In the genomic region with DNA sequence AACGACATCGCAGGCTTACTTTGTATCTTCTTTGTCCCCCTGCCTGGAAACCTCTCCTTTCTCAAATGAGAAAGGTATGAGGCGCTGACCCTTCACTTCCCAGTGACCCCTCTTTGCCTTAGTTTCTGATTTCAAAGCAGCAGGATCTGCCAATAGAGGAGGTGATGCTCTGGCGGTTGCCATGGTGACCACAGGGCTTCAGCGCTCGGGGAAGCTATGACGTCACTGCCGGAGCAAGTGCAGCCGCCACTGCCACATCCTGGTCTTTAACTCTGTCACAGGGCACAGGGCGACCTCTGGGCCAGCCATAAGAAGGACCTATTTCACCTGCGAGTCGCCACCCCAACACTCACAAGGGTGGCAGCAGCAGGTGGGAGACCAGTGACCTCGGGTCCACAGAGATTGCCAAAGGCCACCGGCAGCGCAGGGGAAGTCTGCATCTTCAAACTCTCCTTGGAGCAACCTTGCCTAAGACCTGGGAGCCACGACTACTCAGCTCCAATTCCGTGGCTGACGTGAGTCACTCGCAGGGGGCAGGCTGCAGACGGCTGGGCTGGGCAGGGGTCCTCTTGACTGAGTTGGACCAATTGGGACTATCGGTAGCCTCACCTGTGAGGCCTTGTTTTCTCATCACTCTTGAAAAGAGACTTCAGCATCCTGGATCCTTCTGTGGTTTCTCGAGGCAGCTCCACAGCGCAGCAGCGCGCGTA, we compare ENCODE assay signal across 8 mouse cellular contexts. TPM values are rescaled to one million over a fixed set of nuclear protein-coding genes. Genes with fewer than 3 reads are reported as not detected.
DNase-seq lines count a peak whose midpoint lies in the region; ATAC-seq and TF ChIP-seq lines count a peak whose summit lies in the region.

TSS of gene Gm42372 (plus strand) at position 228 of the 710 bp plus-strand sequence.

- no peak for TF ChIP-seq CTCF in ES-Bruce4 (IDR thresholded peaks at IDR 0.05; ENCODE audit: low read depth, low read length)
- no peak for TF ChIP-seq CTCF in hindbrain, postnatal 0 days (IDR thresholded peaks at IDR 0.05; ENCODE audit: low read depth)
- TF ChIP-seq CTCF in stomach, postnatal 0 days (IDR thresholded peaks at IDR 0.05; ENCODE audit: low read depth), result no peak

- peak within 1 kb of the TSS; percentile 44 for H3K4me3 ChIP-seq in ES-Bruce4 (ENCODE audit: low read depth, low read length)
- H3K4me3 ChIP-seq in embryonic facial prominence, embryonic 15.5 days (replicated peaks), result no peak within 1 kb of the TSS; the same call in 1 of the 2 replicates
- H3K4me3 ChIP-seq in hindbrain, postnatal 0 days (ENCODE audit: low read length), result peak within 1 kb of the TSS; percentile 40
- no peak within 1 kb of the TSS for H3K4me3 ChIP-seq in stomach, postnatal 0 days (ENCODE audit: low read depth, low read length)

- intact Hi-C loops in left cerebral cortex, postnatal 4 days (cut with DNase I), result no loop called here

- no peaks in the 10 kb centered on the region for H3K36me3 ChIP-seq in ES-Bruce4 (ENCODE audit: control insufficient read depth, insufficient read depth, low read length, poor library complexity, severe bottlenecking)
- H3K36me3 ChIP-seq in embryonic facial prominence, embryonic 15.5 days, result no peaks in the 10 kb centered on the region
- H3K36me3 ChIP-seq in hindbrain, postnatal 0 days (ENCODE audit: insufficient read depth, low read length), result no peaks in the 10 kb centered on the region
- H3K36me3 ChIP-seq in stomach, postnatal 0 days (ENCODE audit: control insufficient read depth, insufficient read depth, low read length), result no peaks in the 10 kb centered on the region

- H3K9me3 ChIP-seq in ES-Bruce4 (replicated peaks; ENCODE audit: control insufficient read depth, insufficient read depth, low read length, poor library complexity, severe bottlenecking), result no peaks in the 10 kb centered on the region
- no peaks in the 10 kb centered on the region for H3K9me3 ChIP-seq in embryonic facial prominence, embryonic 15.5 days (replicated peaks)
- no peaks in the 10 kb centered on the region for H3K9me3 ChIP-seq in hindbrain, postnatal 0 days (ENCODE audit: low read length)
- no peaks in the 10 kb centered on the region for H3K9me3 ChIP-seq in stomach, postnatal 0 days (ENCODE audit: control insufficient read depth, low read length)

- ATAC-seq in embryonic facial prominence, embryonic 15.5 days (ENCODE audit: insufficient number of reproducible peaks, low FRiP score, low TSS enrichment, low read depth), result no peak
- peak; percentile 89 for ATAC-seq in hindbrain, postnatal 0 days
- ATAC-seq in monocyte, adult 5-6 weeks (replicated peaks; ENCODE audit: insufficient number of reproducible peaks, low FRiP score, low TSS enrichment, poor library complexity, severe bottlenecking), result peak; percentile 77
- ATAC-seq in stomach, postnatal 0 days (ENCODE audit: low FRiP score, low TSS enrichment), result no peak

- no peak for TF ChIP-seq POLR2A in ES-Bruce4 (IDR thresholded peaks at IDR 0.05; ENCODE audit: insufficient read depth, low read length)

- peak; percentile 50 for DNase-seq in adrenal gland, postnatal 25 days
- peak; percentile 95 for DNase-seq in hindbrain, postnatal 0 days (ENCODE audit: low spot score)
- DNase-seq in left cerebral cortex, postnatal 4 days, result peak; percentile 88
- DNase-seq in stomach, postnatal 0 days (ENCODE audit: low spot score), result peak; percentile 37
- DNase-seq in gastrocnemius, postnatal 25 days, result no peak

- H3K9ac ChIP-seq in ES-Bruce4 (ENCODE audit: low read depth, poor library complexity, severe bottlenecking), result no peak within 1 kb of the TSS
- H3K9ac ChIP-seq in embryonic facial prominence, embryonic 15.5 days, result no peak within 1 kb of the TSS
- peak within 1 kb of the TSS; percentile 59 for H3K9ac ChIP-seq in hindbrain, postnatal 0 days (replicated peaks; ENCODE audit: low read length)
- no peak within 1 kb of the TSS for H3K9ac ChIP-seq in stomach, postnatal 0 days (ENCODE audit: low read length)

- no peak within 1 kb of the TSS for H3K27ac ChIP-seq in ES-Bruce4 (ENCODE audit: insufficient read depth, low read length)
- no peak within 1 kb of the TSS for H3K27ac ChIP-seq in embryonic facial prominence, embryonic 15.5 days (replicated peaks)
- peak within 1 kb of the TSS; percentile 73 for H3K27ac ChIP-seq in hindbrain, postnatal 0 days
- no peak within 1 kb of the TSS for H3K27ac ChIP-seq in stomach, postnatal 0 days (replicated peaks)

- no peaks in the 10 kb centered on the region for H3K27me3 ChIP-seq in ES-Bruce4 (ENCODE audit: control insufficient read depth, insufficient read depth, low read length, poor library complexity, severe bottlenecking)
- H3K27me3 ChIP-seq in embryonic facial prominence, embryonic 15.5 days, result no peaks in the 10 kb centered on the region
- H3K27me3 ChIP-seq in hindbrain, postnatal 0 days (ENCODE audit: insufficient read depth, low read length), result no peaks in the 10 kb centered on the region
- no peaks in the 10 kb centered on the region for H3K27me3 ChIP-seq in stomach, postnatal 0 days (ENCODE audit: control insufficient read depth, insufficient read depth, low read length)

- no peak for TF ChIP-seq EP300 in ES-Bruce4 (IDR thresholded peaks at IDR 0.05; ENCODE audit: insufficient read depth, low read depth, low read length)
- no peak for TF ChIP-seq EP300 in stomach, postnatal 0 days (optimal IDR thresholded peaks at IDR 0.05)

- 22% methylated on average over 26 of the region's 26 CpGs for WGBS in embryonic facial prominence, embryonic 15.5 days
- WGBS in hindbrain, postnatal 0 days, result 16% methylated on average over 26 of the region's 26 CpGs
- whole genome bisulfite sequencing in stomach, postnatal 0 days, result 35% methylated on average over 26 of the region's 26 CpGs

- no peaks in the 10 kb centered on the region for H3K4me1 ChIP-seq in ES-Bruce4 (ENCODE audit: control insufficient read depth, insufficient read depth, low read length)
- H3K4me1 ChIP-seq in embryonic facial prominence, embryonic 15.5 days, result peaks cover 29% of the 10 kb centered on the region
- H3K4me1 ChIP-seq in hindbrain, postnatal 0 days (ENCODE audit: insufficient read depth, low read length), result peaks cover 5% of the 10 kb centered on the region
- H3K4me1 ChIP-seq in stomach, postnatal 0 days (replicated peaks; ENCODE audit: control insufficient read depth, insufficient read depth), result no peaks in the 10 kb centered on the region

- peak within 1 kb of the TSS; percentile 6; the same call in 1 of the 2 replicates for H3K4me2 ChIP-seq in embryonic facial prominence, embryonic 15.5 days (replicated peaks)
- H3K4me2 ChIP-seq in hindbrain, postnatal 0 days (ENCODE audit: low read depth, low read length), result peak within 1 kb of the TSS; percentile 73
- H3K4me2 ChIP-seq in stomach, postnatal 0 days (replicated peaks; ENCODE audit: low read depth), result no peak within 1 kb of the TSS

RNA-seq across cellular contexts. Expression of gene Gm42372, which starts in this region (rescaled TPM):
- 1.1 and 1.2 TPM in 2 replicates for polyA plus RNA-seq in ES-Bruce4 (2011; ENCODE audit: insufficient read depth, insufficient read length, low read depth, missing spikeins)
- total RNA-seq in adrenal gland, postnatal 25 days (2021), result 1.1 and 2.1 TPM in 2 replicates
- 0.28 and 0.32 TPM in 2 replicates for polyA plus RNA-seq in embryonic facial prominence, embryonic 15.5 days (2015; fragmentation: Nextera tagmentation; extraction: Ambion mirVana)
- total RNA-seq in hindbrain, postnatal 0 days (2014; rRNA removed), result 36.9 and 41.7 TPM in 2 replicates
- polyA plus RNA-seq in hindbrain, postnatal 0 days (2015; fragmentation: Nextera tagmentation; extraction: Ambion mirVana), result 8.2 and 8.9 TPM in 2 replicates
- 10 to 100 TPM; 38.0 to 41.8 TPM for total RNA-seq in left cerebral cortex, postnatal 4 days (2021)
- 0.49 to 0.75 TPM (median 0.67 TPM) in 3 replicates for total RNA-seq in monocyte, adult 5-6 weeks (2017)
- polyA plus RNA-seq in stomach, postnatal 0 days (2015; fragmentation: Nextera tagmentation; extraction: Ambion mirVana), result 0.15 and 0.16 TPM in 2 replicates
- total RNA-seq in gastrocnemius, postnatal 25 days (2021), result not detected

Comparison
In these comparisons a context has a peak if more than half of its experiments do, and no peak if none do; other contexts are left out.
1. RNA of gene Gm42372 (total RNA-seq): 38.0 to 41.8 TPM in left cerebral cortex, postnatal 4 days and 36.9 to 41.7 TPM in hindbrain, postnatal 0 days; 1.1 to 2.1 TPM in adrenal gland, postnatal 25 days, 0.49 to 0.75 TPM in monocyte, adult 5-6 weeks and not detected in gastrocnemius, postnatal 25 days; every median in the first group is over 10 times any median in the second.
2. Peak in ATAC-seq in monocyte, adult 5-6 weeks; RNA of the gene not detected or under 1 TPM.
3. Peak in DNase-seq in stomach, postnatal 0 days; RNA of the gene not detected or under 1 TPM.
4. H3K4me3 ChIP-seq: peak in ES-Bruce4 (single experiment) and hindbrain, postnatal 0 days (single experiment); none in embryonic facial prominence, embryonic 15.5 days (single experiment) and stomach, postnatal 0 days (single experiment).